Mouse (Mus musculus): Measurements from ENCODE around the gene Loxl1. TPM values are rescaled to one million over a fixed set of nuclear protein-coding genes. Genes with fewer than 3 reads are reported as not detected.

Loxl1 gene
- polyA plus RNA-seq, 1 experiment from 2014 or later: 26.0 TPM

DNA sequence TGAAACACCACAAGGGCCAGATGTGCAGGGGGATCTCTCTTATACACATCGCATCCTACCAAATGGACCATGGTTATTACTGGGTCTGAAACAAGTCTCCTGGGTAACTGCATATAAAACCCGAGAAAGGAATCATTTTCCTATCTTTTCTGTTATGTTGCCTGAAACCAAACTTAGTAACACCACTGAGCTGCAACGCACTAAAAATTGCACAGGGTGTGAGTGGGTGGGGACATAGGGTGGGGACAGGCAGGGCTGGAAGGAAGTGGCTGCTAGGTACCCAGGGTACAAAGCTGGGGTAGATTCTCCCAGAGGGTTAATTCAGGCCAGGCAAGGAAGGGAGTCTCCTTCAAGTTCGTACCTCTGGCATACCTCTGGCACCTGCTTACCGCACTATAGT is 70.3 kb downstream of the Loxl1 start:
- no peak overlapping the region for H3K27ac ChIP-seq (ENCODE audit: low read depth, low read length)
- no peaks in the 10 kb centered on the region for H3K27me3 ChIP-seq (ENCODE audit: control insufficient read depth, insufficient read depth, low read length)
- no peak overlapping the region for H3K4me3 ChIP-seq (ENCODE audit: low read length)
- H3K4me1 ChIP-seq (ENCODE audit: control insufficient read depth, insufficient read depth, low read length): peaks cover 15% of the 10 kb centered on the region
- ATAC-seq (ENCODE audit: low FRiP score, low TSS enrichment): no peak
- peaks cover 11% of the 10 kb centered on the region; the same call in 1 of the 2 replicates for H3K36me3 ChIP-seq (ENCODE audit: control insufficient read depth, insufficient read depth, low read length)
- no peaks in the 10 kb centered on the region for H3K9me3 ChIP-seq (ENCODE audit: control insufficient read depth, low read length)
- no peak overlapping the region for H3K9ac ChIP-seq (ENCODE audit: low read depth, low read length)
- H3K4me2 ChIP-seq (replicated peaks; ENCODE audit: low read depth, low read length): no peak overlapping the region
- 77% methylated on average over 5 of the region's 5 CpGs for whole genome bisulfite sequencing

GRCm38 (mm10) chr9:58241780-58242485 is 71.1 kb downstream of the Loxl1 start:
- Histone ChIP-seq H3K4me1 (ENCODE audit: control insufficient read depth, insufficient read depth, low read length) (peaks cover 7% of the 10 kb centered on the region), H3K36me3 (ENCODE audit: control insufficient read depth, insufficient read depth, low read length) (peaks cover 11% of the 10 kb centered on the region; the same call in 1 of the 2 replicates), H3K9me3 (ENCODE audit: control insufficient read depth, low read length) (no peaks in the 10 kb centered on the region), H3K27me3 (ENCODE audit: control insufficient read depth, insufficient read depth, low read length) (no peaks in the 10 kb centered on the region), H3K4me2 (replicated peaks; ENCODE audit: low read depth, low read length) (no peak overlapping the region), H3K9ac (ENCODE audit: low read depth, low read length) (no peak overlapping the region), H3K4me3 (ENCODE audit: low read length) (no peak overlapping the region), H3K27ac (ENCODE audit: low read depth, low read length) (peak overlapping the region; percentile 18; the same call in 1 of the 2 replicates)
- 55% methylated on average over 9 of the region's 9 CpGs for WGBS
- ATAC-seq (ENCODE audit: low FRiP score, low TSS enrichment): peak; percentile 43; the same call in 1 of the 2 replicates

Other genes with a start within 250 kb of the Loxl1 start
- 25.7 and 39.2 TPM in 2 replicates for gene Stra6, start 249.4 kb downstream of the Loxl1 start, polyA plus RNA-seq (2014; fragmentation: Nextera tagmentation; extraction: Ambion mirVana)
- 0.09 and 0.57 TPM in 2 replicates for gene Ccdc33, start 194.4 kb downstream of the Loxl1 start, polyA plus RNA-seq (2014; fragmentation: Nextera tagmentation; extraction: Ambion mirVana)
- gene Islr, start 108.9 kb downstream of the Loxl1 start, polyA plus RNA-seq (2014; fragmentation: Nextera tagmentation; extraction: Ambion mirVana): 47.4 and 48.6 TPM in 2 replicates
- 0.12 and 0.23 TPM in 2 replicates for gene Islr2, start 108.9 kb downstream of the Loxl1 start, polyA plus RNA-seq (2014; fragmentation: Nextera tagmentation; extraction: Ambion mirVana)
- gene Pml, start 63.4 kb downstream of the Loxl1 start, polyA plus RNA-seq (2014; fragmentation: Nextera tagmentation; extraction: Ambion mirVana): 13.5 and 25.0 TPM in 2 replicates
- gene Stoml1, start 60.0 kb downstream of the Loxl1 start, polyA plus RNA-seq (2014; fragmentation: Nextera tagmentation; extraction: Ambion mirVana): 22.3 and 29.8 TPM in 2 replicates
- not detected in 2 replicates for gene Tbc1d21, start 57.3 kb upstream of the Loxl1 start, polyA plus RNA-seq (2014; fragmentation: Nextera tagmentation; extraction: Ambion mirVana)
- gene Insyn1, start 175.4 kb upstream of the Loxl1 start, polyA plus RNA-seq (2014; fragmentation: Nextera tagmentation; extraction: Ambion mirVana): 3.0 and 4.0 TPM in 2 replicates
- gene Cd276, start 242.3 kb upstream of the Loxl1 start, polyA plus RNA-seq (2014; fragmentation: Nextera tagmentation; extraction: Ambion mirVana): 25.3 and 45.4 TPM in 2 replicates

Data from kidney, embryonic 14.5 days (tissue).